Mouse (Mus musculus) G1E (cell line): Measurements from ENCODE around the gene Sh3glb2.

Source experiments
- POLR2AphosphoS5 ChIP-seq: IDR thresholded peaks from 2 replicates; pipeline ENCODE4 v1.6.1; 2012; ENCODE audit warnings: low read depth, low read length, inconsistent platforms; ENCODE audit not compliant: insufficient replicate concordance
- TAL1 ChIP-seq: conservative IDR thresholded peaks from 2 replicates; pipeline ENCODE4 v1.6.1; 2012; ENCODE audit warnings: low read depth, low read length, inconsistent platforms, mixed read lengths

- TF ChIP-seq TAL1 (no peak), POLR2AphosphoS5 (no peak)
Measured at GRCm38 (mm10) chr2:30342544-30342943, 16.6 kb downstream of the Sh3glb2 start.
